Mouse (Mus musculus): ENCODE data around the gene Trim3.
A peak's percentile ranks its signal among the peaks of the same experiment; 100 is the strongest.

The Trim3 gene

DNA sequence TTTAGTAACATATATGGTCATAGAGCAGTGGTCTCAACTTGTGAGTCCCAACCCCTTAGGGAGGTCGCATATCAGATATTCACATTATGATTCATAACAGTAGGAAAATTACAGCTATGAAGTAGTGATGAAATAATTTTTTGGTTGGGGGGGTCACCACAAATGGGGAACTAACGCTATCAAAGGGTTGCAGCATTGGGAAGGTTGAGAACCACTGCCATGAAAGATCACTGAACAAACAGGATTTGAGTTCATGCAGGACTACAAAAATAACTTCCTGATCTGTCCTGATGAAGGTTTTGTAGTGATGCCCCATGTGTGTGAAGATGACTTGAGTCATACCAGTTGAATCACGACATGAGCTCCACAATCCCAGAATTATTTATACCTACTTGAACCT lies 24.9 kb downstream of the Trim3 start:
- no peak for DNase-seq

DNA sequence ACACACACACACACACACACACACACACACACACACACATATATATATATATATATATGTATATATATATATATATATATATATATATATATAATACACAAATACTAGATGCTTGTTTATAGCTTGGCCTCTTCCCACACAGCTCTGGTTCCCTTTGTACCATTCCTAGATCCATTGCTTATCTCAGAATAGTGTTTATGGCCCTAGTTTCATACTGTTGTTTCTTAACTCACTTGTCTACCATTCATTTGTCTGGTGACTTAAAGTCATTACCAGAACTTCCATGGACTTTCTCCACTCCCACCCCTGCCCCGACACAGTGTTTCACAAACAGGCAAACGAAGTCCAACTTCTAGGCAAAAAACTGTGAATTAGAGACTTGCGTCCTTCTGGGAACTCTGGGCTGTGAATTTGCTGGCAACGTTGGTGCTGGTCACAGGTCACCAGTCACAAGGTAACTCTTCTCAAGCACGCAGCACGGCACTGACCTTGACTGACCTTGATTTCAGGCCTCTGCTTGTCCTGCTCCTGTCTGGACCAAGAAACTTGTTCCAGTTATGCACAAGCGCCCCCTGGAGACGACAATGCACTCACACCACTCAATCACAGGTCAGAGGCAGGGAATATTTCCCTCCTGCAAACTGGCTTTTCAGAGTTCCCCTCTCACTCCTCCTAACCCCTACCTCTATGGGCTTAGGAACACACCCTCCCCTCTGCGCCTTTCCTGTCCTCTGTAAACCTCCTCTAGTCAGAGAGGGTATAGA lies 30.3 kb downstream of the Trim3 start:
- peak; percentile 78 to 85 for DNase-seq

DNA sequence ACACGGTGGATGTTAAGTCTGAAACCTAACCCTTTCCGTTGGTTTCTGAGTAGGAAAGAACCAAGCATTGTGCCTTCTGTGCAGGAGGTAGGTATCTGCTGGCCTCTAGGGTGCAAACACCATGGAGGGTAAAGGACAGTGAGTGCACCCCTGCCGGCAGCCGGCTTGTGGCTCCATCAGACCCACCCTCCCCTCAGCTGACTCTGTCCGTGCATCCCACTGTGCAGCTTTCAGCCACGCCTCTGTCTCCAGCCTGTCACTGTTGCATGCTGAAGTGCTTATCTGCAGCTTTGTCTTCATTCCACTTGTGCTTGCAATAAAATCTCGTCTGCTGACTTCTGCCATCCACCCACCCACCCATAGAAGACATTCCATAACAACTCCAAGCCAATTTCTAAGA lies 43.3 kb downstream of the Trim3 start:
- no peak for DNase-seq

DNA sequence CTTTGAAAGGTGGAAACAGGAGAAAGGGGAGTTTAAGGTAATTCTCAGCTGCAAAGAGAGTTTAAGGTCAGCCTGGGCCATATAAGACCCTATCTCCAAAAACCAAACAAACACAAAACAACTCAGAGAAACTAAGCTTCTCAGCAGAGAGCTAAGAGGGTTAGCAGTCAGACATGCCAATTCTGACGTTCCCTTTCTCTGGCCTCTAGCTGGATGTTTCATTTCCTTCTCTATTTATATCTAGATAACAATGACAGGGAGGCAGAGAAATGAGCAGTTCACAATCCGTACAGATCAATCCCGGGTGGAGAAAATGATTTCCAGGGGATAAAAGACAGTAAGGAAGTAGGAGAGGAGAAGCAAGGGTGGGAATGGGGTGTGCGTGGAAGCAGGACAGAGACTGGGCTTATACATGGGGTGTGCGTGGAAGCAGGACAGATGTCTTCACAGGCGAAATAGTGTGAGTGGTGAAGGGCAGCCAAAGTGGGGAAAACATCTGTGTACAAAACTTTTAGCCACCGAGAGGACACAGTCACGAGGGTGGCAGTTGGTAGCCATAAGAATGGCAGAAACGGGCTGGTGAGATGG lies 45.0 kb downstream of the Trim3 start:
- no peak for DNase-seq

DNA sequence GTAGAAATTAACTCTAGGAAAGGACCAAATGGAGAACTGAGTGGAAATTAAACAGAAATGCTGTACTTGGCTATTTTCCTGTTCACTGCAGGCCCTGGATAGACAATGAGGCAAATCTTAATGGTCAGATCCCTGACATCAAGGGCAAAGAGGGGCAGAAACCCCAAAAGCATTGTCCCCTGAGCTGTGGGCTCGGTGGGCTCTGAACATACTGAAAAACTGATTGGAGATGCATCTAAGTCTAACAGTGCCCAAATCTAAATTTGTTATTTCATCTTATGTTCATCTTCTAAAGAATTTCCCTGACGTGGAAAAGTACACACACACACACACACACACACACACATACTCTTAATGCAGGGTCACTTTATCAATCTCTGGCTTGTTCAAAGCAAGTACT lies 51.4 kb downstream of the Trim3 start:
- DNase-seq = no peak

DNA sequence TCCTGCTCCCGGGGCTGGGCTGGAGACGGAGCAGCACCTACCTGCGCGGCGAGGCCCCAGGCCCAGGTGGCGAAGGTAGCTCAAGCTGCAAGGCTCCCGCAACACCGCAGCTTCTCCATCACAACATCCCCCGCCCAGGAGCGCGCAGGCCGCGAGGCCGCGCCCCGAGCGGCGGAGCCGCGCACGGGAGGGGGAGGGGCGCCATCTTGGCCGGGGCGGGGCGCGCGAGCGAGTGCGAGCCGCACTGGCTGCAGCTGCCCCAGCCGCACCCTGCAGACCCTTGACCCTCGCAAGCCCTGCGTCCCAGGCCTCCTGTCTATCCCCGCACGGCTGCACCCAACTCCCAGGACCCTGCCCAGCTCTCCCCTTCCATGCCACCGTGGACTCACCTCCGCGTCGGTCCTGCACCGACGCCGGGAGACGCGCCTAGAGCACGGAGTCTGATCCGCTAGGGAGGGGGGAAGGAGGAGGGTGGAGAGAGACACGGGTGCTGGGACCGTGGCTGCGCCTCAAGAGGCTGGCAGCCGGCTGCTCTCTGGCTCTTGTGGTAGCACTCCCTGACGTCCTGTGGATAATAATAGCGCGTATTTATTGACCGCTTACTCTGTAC lies 52.2 kb downstream of the Trim3 start, which contains the start of gene Apbb1:
Gene Apbb1 (minus strand): TSS at position 560 of the 610 bp plus-strand sequence.
- peak; percentile 83 to 88 for DNase-seq

DNA sequence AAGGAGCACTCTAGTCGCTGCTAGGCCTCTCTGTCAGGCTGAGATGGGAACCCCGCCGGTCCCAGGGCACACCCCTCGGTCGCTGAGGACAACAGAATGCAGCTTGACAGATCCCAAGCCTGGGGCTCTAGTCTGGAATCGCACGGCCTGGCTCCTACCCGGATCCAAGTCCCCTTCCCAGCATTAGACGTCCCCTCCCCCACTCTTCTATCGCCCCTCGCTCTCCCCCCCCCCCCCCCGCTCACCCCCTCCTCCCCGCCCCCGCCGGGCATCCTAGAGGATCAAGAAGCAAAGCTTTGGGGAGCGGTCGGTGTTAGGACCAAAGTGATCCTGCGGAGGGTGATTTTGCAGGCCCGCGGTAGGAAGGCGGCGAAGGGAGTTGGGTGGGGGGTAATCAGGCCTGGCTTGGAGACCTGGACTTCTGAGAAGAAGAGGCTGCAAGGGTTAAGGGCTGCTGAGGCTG lies 52.7 kb downstream of the Trim3 start:
- DNase-seq = no peak

DNA sequence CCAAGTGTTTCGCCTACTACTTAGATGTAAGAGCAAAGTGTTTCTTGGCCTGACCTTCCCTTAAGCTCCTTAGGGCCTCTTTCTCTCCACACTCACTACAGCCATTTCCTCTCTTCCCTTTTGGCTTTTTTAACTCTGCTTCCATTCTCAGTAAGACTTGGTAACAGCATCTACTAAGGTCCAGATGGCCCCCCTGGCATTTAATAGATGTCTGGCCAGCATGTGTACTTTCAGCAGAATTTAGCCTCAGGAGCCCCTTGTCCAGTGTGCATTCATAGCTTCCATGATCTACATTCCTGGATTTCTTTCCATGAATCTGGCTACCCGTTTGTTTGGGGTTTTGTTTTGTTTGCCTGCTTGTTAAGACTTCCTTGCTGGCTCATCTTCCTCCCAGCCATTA lies 54.9 kb downstream of the Trim3 start:
- no peak for DNase-seq

DNA sequence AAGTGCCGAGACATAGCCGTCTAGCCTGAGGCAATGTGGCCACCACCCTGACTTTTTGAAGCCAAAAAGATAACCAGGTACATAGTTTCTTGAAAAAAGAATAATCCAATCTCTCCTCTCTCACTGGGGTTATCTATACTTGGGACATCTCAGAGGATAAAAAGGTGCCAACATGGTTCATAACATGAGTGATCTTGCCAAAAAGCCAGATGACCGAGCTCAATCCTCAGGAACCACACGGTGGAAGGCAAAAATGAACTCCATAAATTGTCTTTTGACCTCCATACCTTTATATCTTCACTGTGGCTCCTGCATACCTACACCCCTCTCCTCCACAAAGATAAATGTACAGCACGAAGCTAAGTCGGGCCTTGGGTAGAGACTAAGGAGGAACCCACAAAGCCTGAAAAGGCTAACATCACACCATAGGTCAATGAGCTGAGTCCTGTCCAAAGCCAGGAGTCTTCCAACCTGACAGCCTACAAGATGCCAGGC lies 55.9 kb downstream of the Trim3 start:
- DNase-seq = no peak

DNA sequence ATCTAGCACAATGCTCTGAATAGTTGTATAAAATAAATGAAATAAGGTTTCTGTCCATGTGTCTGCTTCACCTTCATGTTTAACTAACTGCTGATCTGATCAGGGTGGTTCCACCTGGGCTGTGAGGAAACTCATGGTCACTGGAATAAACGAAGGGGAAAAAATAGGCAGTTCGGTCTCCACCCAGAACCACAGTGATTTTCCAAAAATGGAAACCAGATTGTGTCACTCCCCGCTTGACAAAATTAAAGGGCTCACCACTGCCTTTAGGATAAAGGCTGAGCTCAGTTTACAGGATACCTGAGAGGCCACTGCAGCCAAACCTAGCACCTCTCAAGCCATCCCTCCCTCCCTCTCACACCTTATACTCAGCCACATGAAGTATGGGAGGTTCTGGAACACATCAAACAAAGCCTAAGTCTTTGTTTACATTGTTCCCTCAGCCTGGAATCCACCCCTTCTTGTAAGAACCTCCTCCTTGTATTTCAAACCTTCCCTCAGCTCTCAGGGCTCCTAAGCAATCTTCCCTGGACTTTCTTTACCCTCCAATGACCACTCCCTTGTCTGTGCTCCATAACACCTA lies 57.1 kb downstream of the Trim3 start:
- DNase-seq = peak; percentile 72 to 80

DNA sequence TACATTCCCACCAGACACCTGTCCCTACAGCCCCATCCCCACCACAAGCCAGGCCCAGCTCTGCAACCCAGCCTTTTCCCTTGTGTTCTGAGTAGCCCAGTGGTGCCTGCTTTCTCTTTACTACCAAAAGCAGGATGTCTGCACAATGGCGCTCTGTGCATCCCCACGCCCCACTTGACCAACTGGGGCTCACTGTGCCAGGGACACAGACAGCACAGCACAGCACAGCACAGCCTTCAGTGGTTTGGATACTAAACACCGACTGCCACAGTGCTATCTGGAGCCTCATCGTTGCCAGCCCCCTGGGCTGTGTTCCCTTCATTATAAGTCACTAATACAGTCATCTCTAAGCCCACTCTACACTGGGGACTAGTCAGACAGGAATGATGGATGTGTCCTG lies 58.8 kb downstream of the Trim3 start:
- no peak for DNase-seq

DNA sequence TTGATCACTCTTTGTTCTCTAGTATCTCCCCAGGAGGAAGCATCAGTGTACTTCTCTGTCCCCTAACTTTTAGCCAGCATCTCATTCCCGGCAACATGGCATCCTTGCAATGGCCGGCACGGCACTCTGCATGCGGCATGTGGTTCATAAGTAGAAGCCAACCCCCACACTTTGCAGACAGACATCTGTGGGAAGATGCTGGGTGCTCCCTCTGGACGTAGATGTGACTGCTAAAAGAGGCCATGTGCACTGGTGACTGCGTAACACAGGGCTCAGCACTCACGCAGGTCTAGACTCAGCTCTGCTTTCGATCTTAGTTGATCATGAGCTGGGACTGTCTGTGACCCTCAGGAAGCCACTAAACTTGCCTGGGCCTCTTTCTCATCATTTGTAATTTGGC lies 60.4 kb downstream of the Trim3 start:
- DNase-seq = no peak

DNA sequence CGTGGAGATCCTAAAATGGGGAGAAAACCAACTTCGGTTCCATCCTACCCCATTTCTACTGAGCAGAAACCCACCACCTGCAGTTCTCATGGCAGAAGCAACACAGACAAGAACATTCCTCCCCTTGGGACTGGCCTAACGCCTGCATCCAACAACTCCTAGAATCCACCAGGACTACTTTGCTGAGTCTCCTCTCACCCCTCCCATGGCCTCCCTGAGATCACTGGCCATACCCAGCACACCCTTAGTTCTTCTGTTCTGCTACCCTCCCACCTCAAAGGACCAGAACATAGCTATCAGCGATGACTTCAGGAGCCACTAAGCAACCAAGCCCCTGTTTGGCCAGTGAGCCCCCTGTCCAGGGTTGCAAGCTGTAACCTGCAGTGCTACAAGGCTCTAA lies 62.6 kb downstream of the Trim3 start:
- no peak for DNase-seq

DNA sequence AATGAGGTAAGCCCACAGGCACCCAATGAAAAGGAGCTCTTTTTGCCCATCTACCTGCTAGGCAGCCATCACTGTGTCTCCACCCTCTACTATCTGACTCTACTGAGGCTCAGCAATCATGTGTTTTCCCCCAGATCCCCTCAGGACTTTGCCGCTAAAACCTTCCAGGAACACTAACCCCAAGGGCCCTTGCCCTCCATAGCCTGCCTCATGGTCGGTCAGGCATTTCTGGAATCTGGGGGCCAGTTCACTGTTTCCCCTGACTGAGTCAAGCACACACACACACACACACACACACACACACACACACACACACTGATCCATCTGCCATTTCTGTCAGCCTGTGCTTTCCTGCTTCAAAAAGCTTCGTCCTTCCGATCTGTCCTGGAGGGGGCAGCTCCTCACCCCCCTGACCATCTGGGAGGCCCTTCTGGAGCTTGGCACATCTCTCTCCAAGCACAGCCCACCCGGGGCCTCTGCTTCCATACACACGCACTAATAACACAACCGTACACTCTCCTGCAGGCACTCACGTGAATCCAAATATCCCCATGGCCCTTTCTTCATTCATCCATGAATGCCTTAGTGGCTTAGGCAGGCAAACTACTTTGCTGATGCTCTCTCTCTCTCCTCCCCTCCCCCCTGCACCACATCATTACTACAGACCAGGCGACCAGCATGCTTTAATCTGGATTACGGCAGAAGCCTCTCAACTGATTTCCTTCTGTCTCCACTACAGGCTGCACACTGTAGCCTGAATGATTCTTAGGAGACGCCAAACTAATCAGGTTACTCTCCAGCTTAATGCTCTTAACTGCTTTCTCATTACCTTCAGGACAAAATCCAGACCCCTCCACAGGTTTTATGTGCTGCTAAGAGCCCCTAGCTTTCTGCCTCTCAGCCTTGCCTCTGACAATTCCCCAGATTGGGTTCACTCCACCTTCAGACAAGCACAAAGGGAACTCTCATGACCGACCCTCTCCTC lies 63.6 kb downstream of the Trim3 start:
- no peak for DNase-seq

DNA sequence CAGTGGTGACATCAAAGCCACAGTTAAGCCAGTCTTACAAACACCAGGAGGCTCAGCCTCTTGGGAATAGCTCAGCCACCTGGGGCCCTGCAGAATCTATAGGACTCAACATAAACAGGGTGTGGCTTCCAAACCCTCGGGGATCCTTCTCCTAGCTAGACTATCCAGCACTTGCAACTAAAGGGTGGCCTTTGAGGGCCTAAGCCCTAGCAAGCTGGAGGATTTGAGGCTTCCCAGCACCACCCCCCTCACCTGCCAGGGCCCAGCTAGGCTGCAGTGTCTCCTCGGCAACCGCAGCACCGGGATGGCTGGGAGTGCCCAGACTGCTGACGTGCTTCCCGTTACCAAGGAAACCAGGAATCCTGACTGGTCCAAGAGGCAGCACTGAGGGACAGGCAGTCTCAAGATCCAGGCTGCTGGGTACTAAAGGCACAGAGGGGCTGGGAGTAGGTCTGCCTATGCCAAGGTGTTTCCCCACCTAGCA lies 64.3 kb downstream of the Trim3 start:
- peak; percentile 57 to 77 for DNase-seq

DNA sequence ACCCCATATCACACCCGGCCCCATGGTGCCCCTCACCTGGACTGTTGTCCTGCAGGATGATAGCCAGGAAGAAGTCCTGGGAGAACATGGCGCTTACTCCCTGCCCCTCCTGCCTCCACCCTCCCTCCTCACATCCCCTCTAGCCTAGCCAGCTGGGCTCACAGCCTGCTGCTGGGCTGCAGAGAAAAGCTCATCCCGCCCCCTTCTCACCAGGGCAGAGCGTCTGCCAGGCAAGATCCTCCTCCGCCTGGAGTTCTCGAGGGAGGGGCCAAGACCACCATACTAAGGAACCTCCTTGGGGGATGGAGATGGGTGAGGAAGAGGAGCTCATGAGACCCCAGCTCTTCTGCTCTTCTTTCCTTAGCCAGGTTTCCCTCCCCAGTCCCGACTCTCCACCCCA lies 64.8 kb downstream of the Trim3 start:
- no peak for DNase-seq

DNA sequence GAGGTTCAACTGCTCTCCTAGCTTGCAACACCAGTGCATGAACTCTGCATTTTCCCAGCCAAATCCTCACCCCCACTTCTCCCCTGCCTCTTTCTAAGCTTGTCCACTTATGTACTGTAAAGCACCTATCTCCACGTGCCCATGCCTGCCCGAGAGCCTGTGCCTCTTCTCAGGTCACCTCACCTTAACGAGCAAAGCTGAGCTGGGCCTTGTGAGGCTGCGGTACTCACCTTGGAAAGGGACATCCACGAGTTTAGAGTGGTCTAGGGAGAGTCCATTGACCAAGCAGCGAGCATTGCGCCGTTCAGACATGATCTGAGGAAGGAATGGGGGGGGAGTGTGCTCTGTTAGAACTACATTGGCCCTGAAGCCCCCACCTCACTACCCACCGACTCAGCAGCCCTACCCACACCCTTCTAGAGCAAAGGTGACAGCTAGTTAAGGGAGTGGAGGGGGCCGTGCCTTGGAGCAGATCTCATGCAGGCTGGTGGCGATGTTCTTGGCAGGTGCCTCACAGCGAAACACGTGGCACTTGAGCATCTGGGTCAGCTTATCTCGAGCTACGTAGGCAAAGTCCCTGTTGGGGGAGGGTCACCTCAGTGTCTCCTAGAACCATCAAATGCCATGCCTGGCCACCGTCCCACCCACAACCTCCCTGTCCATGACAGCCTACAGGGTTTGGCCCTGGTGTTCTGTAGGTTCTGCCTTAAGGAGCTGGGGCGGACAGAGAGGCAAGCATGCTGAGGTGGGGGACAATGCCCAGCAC lies 68.1 kb downstream of the Trim3 start:
- DNase-seq = peak; percentile 44 to 73

DNA sequence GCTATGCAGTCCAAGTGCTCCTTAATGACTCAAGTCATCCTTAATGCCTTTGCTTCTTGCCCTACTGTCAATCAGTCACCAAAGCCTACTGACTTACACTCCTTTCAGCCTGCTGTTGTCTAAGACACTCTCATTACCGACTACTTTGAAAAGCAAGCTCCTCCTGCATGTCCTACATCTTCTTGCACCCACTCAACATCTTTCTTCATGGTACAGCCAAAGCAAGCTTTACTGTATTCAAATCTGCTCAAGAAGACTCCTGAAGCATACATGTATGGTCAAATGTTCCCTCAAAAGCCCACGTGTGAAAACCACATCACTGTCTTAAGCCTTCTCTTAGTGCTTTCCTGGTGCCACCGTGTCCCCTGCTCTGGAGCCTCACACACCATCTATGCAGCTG lies 70.0 kb downstream of the Trim3 start:
- DNase-seq = no peak

DNA sequence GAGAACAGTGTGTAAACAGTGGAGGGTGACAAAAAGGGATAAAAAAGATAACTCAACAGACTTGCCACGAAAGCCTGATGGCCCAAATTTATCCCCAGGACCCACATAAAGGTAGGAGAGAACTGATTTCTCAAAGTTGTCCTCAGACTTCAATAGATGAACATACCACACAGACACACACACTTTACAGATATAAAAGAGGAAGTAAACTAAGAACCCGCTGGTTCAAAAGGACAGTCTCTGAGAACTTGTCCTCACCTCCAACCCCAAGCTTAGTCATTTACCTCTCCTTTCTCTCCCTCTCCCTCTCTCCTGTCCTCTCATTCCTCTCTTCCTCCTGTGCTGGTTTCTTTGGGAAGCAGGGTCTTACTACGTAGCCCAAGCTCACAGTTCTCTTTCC lies 71.1 kb downstream of the Trim3 start:
- no peak for DNase-seq

DNA sequence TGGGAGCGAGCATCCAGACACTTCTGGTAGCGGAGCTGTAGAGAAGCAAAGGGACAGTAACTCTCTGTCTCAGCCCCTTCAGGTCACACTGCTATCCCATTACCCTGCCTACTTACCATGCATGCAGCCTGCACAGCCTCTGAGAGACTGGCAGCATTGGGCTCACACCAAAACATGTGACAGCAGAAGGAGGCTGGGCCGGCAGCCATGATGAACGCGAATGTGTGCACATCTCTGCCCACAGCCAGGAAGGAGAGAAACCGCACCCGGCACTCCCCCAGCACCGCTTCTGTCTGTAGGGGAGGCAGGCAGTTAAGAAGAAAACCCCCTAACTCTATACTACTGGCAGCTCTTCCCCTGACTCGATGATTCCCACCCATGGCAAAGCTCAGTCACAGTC lies 74.4 kb downstream of the Trim3 start:
- DNase-seq = no peak

DNA sequence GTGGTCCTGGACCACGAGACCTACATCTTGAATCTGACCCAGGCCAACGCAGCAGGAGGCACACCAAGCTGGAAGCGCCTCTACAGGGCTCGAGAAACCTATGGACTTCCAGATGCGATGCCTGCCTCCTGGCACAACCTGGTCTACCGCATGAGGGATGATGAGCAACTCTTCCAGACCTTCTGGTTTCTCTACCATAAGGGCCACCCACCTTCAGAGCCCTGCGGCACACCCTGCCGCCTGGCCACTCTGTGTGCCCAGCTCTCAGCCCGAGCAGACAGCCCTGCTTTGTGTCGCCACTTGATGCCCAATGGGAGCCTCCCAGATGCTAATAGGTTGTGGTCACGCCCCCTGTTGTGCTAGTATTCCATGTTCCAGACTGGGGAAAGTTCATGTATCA lies 75.7 kb downstream of the Trim3 start:
- no peak for DNase-seq

Data from lung, adult 18-20 months (tissue).